Mouse (Mus musculus) adrenal gland, adult (tissue): ENCODE measurements around the gene Tifa.
A peak's percentile ranks its signal among the peaks of the same experiment; 100 is the strongest.

Experiments used
- DNase-seq, 2 experiments: peaks; one replicate each; pipeline ENCODE4 v3.0.0; 2022 to 2023; ENCODE audit warnings: low spot score in 1 of 2; ENCODE audit not compliant: inconsistent age in 2 of 2

The Tifa gene

DNA sequence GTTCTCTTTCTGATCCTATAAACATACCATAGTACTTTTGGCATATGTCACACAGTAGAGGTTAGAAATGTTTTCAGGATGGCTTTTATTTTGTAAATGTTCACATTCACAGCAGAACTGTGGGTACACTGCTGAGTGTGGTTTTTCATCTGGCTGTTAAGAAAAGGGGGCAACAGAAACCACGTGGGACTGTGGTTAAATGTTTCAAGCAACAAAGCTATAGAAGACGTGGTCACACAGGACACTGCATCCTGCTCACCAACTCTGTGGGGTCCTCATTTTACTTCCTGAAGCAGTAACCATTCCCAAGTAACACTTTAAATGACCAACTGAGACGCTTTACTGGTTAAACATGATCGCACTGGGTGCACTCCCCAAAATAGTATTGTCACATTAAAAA lies 72.9 kb downstream of the Tifa start:
- no peak for DNase-seq

DNA sequence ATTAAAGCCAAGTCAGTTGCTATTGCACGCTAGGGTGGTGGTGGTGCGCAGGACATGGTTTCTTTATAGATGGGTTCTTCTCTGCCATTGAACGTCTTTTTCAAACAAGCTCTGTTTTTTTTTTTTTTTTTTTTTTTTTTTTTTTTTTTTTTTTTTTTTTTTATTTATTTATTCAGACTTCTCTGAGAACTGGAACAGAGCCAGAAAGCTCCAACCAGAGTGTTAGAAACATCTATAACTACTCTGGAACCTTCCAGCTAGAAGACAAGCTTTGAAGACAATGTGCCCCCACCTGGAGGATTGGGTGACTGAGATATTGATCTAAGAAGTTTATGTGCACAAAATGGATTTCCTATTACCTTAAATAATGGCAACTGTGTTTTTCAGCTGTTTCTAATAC lies 74.0 kb downstream of the Tifa start:
- DNase-seq = no peak

DNA sequence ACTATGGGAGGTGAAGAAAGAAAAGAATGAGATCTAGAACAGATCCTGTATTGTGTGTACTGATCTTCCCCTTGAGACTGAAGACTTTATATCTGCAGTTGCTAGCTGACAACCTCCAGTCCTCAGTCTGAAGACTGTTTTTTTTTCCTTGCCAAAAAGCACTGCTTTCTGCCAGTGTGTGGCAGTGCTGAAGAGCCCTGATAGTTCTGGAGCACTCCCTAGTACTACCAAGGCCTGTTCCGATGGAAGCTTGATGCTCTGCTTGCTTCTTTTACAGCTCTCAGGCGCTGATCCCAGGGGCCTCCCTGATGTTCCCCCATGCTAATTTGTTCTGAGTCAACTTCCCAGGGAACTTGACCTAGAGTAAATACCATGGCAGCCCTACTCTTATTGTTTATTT lies 74.6 kb downstream of the Tifa start:
- DNase-seq = no peak

DNA sequence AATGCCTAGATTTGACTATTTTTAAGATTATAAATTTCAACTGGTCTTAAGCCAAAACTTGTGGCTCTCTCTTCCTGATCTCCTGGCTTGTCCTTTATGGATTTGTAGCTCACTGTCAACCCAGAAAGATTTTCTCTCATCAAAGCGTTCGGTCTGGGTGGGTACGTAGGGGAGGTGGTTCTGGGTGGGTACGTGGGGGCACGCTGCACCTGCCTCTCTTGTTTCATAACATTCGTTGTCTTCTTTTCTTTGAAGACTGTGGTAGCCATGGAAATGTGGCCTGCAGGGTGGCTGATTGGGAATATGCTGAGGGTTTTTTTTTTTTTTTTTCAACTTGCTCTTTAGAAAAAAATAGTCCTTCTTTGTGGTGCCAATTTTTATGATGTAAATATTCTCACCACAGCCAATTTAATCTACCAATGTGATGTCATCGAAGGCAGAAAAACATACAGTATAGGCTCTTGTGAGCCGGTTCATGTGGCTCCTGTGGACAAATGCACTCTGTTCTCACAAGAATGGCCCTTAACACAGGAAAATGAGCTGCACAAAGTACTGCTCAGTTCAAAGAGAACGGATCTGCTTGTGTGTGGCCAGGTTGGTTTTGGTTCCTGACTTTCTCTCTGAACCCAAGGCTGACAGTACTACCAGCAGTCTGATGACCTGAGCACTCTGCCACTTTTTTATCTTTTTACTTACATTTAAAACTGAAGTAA lies 78.6 kb downstream of the Tifa start:
- DNase-seq = no peak

DNA sequence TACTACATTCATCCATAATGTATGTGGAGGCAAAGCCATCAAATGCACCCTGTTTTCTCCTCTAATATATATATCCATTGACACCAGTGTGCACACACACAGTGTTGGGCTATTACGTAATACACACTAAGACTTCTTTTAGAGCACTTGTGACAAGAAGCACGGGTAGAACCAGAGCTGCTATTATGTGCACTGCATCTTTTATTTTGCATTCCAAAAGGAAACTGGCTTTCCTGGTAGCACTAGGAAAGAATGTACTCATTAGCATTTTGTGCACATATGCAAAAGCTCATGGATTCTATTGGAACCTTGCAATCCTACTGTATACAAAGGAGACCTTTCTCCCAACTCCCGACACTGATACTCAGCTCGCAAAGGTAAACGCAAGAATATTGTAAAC lies 79.3 kb downstream of the Tifa start:
- no peak for DNase-seq

DNA sequence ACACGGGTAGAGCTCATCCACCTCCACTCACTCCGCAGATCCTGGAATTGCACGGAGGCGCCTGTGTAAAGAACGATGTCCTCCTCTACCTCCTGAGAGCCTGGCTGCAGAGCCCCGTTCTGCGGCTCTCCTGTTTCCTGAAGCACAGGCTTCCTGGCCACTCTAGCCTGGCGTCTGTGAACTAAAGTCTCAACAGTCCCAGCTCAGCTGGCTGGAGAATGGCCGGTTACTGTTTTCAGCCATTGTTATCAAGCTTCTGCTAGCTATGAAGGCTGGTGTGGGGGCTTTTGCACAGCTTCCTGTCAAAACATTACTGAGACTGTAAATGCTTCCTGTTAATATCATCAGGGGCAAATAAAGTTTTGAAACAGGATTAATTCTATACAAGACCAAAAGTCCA lies 82.0 kb downstream of the Tifa start:
- DNase-seq = no peak

DNA sequence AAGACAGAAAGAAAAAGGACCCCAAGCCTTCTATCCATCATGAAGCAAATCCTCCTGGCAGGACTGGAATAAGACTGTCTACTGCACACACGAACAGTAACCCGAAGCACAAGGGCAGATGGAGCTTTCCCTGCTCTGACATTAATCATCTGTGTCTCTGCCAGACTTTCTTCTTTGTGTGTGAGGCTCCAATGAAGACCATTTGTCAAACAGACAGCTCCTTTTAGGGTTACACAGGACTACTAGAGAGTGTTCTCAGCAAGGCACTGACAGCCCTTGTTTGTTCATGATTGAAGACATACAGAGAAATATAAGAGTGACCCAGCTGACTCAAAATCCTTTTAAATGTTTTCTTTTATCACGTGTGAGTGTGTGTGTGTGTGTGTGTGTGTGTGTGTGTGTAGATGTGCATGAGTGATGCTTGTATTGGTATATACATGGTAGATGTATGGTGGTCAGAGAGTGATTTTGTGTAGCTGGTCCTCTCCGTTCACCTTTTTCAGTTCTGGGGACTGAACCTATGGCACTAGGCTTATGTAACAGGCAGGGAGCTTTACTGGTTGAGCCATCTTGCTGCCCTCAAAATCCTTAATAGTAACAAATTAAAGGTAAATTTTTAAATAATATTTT lies 84.8 kb downstream of the Tifa start:
- DNase-seq = peak in 1 of 2 experiments; percentile 39

DNA sequence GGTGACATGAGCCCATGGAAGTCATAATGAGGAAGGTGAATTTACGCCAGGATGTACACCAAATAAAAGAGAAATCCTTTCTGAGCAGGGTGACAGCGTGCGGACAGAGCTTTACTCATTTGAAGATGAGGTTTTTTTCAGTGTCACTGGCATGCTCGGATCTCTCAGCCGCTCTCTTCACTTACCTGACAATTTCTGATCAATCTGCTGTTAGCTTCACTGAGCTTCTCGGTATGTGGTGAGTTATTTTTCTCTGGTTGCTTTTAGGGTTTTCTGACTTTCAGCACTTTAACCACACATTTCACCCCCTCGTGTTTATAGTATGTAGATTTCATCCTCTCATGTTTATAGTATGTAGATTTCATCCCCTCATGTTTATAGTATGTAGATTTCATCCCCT lies 85.5 kb downstream of the Tifa start:
- DNase-seq = no peak

DNA sequence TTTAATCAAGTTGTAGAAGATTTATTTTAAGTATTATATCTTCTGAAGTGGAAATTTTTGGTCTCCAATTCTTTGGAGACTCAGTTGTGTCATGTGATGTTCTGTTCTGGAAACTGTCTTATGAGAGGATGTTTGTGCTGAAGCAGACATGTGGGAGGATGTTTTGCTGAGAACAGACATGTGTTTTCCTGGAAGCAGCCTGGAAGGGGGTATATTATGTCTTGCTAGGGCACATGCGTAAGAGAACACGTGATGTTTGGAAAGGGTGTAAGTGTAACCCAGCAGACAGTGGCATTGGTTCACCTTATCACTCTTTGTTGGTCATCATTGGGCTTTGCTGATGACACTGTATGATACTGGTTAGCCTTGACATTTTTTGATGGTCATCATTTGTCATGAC lies 85.9 kb downstream of the Tifa start:
- no peak for DNase-seq

DNA sequence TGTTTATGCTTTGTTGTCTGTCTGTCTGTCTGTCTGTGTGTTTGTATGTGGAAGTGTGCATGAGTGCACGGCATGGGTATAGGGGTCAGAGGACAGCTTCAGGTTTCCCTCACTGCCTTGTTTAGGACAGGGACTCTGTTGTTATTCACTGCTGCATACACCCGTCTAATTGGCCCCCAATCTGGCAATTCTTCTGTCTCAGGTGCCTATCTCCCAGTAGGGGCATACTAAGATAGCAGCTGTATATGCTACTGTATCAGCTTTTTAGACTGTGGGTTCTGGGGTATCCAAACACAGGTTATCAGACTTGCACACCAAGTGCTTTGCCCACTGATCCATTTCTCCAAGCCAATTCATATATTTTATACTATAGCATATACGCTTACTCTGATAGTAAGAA lies 90.4 kb downstream of the Tifa start:
- no peak for DNase-seq

DNA sequence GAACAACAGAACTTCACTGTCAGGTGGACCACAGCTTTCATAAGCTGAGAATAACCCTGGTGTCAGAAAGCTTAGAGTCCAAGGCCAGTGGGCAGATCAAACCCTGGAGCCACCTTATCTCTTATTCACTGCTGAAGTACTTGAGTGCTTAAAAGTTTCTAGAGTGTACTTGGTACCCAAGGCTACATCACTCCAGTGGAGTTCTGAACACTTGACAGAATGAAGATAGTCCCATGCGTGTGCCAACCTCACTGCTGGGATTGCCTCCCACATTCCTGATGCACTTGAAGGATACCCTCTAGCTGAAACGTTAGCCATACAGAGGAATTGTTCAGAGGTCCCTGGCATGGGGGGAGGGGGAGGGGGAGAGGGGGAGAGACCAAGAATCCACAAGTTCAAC lies 92.1 kb downstream of the Tifa start:
- no peak for DNase-seq
